Mouse (Mus musculus): ENCODE results near the gene Itga6. TPM values are rescaled to one million over a fixed set of nuclear protein-coding genes. Genes with fewer than 3 reads are reported as not detected.

The Itga6 gene
- total RNA-seq, 2 experiments from 2014 or later: 38.9 to 39.4 TPM

GRCm38 (mm10) chr2:71730623-71731612 is 14.5 kb upstream of the Itga6 start:
- DNase-seq (ENCODE audit: low spot score in 2 of 2): no peak

- DNase-seq (ENCODE audit: low spot score in 2 of 2): no peak
Observed at GRCm38 (mm10) chr2:71734792-71735392, 10.5 kb upstream of the Itga6 start.

GRCm38 (mm10) chr2:71735541-71736159 is 9.8 kb upstream of the Itga6 start:
- DNase-seq (ENCODE audit: low spot score in 2 of 2): no peak

GRCm38 (mm10) chr2:71736213-71736612 is 9.2 kb upstream of the Itga6 start:
- no peak for DNase-seq (ENCODE audit: low spot score in 2 of 2)

DNA sequence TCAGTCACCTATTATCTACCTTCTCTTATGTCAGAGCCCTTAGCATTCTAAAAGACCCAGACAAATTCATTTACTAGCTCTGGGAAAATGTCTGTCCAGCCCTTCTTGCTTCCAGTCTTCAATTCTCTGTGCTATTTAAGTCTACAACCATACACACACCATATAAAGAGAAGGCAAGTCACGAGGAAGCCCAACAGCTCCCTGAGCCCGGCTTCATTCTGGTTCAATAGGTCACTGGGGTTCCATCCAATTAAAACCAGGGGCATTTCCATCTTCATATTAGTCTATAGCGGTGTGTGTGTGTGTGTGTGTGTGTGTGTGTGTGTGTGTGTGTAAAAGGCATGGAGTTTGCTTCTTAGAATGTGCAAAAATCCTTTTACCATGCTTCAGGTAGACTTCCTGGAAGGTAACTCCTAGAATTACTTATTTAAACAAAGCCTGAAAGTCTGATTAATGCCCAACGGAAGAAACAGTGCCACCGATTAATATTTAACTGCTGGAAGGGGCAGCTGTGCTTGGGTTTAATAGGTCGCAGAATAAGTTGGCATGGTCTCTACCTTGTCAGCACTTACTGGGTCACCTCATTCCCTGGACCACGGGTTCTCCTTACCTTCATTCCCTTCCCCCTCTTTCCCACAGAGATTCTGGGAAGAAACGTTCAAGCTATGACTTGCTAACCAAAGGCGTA is 6.1 kb upstream of the Itga6 start:
- DNase-seq (ENCODE audit: low spot score in 2 of 2): no peak

DNA sequence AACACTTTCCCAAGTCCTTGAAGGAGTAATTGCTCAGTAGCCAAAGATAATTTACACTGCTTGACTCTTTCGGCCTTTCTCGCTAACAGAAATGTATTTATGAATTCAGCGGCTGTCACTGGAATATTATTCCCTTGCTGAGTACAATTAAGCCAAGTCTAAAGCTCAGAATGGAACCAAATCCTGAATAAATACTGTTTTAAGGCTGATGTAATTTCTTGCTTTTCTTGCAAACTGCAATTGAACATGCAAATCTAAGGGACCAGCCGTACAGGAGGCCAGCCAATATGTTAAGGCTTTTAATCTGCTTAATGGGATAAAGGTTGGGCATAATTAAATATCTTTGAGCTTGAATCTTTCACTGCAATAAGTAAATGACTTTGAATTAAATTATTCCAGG is 2.9 kb upstream of the Itga6 start:
- no peak for DNase-seq (ENCODE audit: low spot score in 2 of 2)

DNA sequence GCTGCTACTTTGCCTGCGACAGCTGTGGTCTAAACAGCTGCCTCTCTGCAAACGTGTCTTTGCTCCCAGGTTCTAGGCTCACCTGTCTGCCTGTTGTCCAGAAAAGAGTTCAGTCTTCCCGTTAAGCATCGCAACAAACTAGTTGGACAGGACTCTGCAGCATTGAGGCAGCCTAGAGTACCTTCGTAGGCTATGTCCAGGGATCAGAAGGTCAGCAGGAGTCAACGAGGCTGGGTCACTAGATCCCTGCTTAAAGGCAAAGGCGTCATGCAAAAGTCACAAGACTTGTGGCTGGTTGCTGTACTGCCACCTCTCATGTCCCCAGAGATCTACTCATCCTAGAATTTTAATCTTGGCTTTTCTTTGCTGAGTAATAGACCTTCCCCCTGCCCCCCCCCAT is 2.0 kb upstream of the Itga6 start:
- no peak for DNase-seq (ENCODE audit: low spot score in 2 of 2)

- DNase-seq (ENCODE audit: low spot score in 2 of 2): no peak
Observed at GRCm38 (mm10) chr2:71744320-71744719, 1.1 kb upstream of the Itga6 start.

DNA sequence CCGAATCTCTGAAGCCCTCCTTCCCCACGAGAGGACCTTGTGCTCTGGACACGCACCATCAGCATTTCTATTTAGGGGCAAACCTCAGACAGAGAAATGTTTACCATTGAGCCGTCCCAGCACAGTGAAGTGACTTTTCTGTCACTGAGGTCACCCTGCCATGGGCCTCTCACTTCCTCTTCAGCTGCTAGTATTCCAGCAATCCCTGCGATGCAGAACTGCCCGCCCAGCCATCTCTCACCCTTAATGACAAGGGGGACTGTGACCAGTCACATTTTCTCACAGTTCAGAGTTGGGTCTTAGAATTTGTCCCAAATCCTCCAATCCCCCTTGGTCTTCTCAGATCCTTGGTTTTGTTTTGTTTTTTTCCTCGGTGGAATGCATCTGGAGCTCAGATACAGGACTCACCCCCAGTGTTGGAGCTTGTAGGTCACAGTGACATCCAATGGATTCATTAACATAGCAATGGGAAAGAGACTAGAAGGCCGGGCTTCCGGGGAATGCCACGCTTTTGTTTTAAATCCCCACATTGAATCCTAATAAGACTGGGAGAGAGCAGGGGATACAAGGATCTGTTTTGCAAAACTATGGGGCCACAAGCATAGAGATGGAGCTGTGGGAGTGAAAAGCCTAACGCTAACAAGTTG is 432 bp upstream of the Itga6 start:
- DNase-seq (ENCODE audit: low spot score in 2 of 2): peak in 1 of 2 experiments; percentile 28

- no peak for DNase-seq (ENCODE audit: low spot score in 2 of 2)
Observed at GRCm38 (mm10) chr2:71748451-71748850, 3.0 kb downstream of the Itga6 start.

GRCm38 (mm10) chr2:71749367-71750086 is 4.1 kb downstream of the Itga6 start:
- no peak for DNase-seq (ENCODE audit: low spot score in 2 of 2)

DNA sequence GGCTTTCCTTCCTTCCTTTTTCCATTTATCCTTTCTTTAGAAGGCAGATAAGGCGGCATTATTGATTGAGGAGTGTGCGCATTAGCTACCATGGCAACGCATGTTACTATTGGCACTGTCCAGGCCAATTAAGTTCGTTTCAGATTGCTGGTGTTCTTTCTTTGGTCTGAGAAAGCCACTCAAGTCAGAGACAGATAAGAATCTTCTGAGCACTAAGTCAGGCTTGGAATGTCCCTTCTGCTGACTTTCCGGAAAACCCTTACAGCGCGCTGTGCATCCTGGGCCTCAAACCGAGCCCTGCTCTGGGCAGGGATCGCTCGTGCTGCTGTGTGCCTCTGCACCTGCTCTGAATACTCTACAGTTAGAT is 4.7 kb downstream of the Itga6 start:
- peak in 1 of 2 experiments; percentile 10 for DNase-seq (ENCODE audit: low spot score in 2 of 2)

DNA sequence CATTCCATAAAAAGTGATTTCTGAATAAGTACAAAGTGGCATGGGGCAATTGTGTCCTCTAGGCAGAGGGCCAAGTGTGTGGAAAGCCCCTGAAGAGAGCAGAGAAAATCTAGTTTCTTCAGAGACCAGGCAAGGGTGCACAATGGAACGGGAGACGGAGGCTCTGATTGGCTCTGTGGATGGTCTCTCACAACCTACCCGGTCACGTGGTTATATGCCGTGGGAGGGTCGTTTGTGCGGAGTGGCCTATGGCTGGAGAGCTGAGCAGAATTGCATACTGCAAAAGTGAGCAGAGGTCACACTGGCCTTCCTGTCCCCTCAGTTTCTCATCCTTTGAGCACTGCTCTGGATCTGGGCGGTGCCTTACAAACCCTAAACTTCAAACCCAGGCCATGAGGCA is 5.9 kb downstream of the Itga6 start:
- no peak for DNase-seq (ENCODE audit: low spot score in 2 of 2)

- no peak for DNase-seq (ENCODE audit: low spot score in 2 of 2)
Observed at GRCm38 (mm10) chr2:71751863-71752262, 6.4 kb downstream of the Itga6 start.

GRCm38 (mm10) chr2:71752383-71752782 is 7.0 kb downstream of the Itga6 start:
- no peak for DNase-seq (ENCODE audit: low spot score in 2 of 2)

- no peak for DNase-seq (ENCODE audit: low spot score in 2 of 2)
Observed at GRCm38 (mm10) chr2:71753161-71753560, 7.7 kb downstream of the Itga6 start.

DNA sequence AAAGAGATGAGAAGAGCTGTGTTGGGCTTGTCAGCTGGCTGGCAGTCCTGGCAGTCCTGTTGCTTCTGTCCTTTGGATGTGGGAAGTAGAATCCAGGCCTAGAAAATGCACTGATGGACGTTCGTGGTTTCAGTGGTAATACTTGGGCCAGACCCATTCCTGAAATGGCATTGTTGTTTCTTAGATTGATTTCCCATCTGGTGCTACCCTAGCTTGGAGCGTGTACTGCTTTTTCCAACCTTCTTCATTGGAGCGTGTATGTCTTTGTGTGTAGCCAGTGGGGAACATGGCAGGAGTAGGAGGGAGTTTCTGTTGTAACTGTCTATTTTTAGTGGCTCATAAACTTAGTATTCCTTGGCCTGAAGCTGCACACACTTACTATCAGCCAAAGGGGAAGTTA is 10.3 kb downstream of the Itga6 start:
- no peak for DNase-seq (ENCODE audit: low spot score in 2 of 2)

DNA sequence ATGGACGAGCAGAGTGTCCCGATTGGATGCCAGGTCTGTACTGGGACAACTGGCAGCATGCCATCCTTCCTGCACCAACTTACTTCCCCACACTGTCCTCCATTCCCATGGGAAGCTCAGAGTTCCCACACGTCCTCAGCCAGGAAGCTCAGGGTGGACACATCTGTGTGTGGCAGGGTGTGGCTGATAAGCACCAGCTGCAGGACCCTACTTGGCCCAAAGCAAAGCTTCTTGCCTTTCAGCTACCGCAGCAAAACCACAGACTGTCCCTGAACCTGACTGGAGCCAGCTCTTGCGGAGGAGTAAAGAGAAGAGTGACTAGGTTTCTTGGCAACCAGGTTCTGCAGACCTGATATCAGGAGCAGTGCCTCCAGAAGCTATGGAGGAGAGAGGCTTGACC is 11.7 kb downstream of the Itga6 start:
- no peak for DNase-seq (ENCODE audit: low spot score in 2 of 2)

DNA sequence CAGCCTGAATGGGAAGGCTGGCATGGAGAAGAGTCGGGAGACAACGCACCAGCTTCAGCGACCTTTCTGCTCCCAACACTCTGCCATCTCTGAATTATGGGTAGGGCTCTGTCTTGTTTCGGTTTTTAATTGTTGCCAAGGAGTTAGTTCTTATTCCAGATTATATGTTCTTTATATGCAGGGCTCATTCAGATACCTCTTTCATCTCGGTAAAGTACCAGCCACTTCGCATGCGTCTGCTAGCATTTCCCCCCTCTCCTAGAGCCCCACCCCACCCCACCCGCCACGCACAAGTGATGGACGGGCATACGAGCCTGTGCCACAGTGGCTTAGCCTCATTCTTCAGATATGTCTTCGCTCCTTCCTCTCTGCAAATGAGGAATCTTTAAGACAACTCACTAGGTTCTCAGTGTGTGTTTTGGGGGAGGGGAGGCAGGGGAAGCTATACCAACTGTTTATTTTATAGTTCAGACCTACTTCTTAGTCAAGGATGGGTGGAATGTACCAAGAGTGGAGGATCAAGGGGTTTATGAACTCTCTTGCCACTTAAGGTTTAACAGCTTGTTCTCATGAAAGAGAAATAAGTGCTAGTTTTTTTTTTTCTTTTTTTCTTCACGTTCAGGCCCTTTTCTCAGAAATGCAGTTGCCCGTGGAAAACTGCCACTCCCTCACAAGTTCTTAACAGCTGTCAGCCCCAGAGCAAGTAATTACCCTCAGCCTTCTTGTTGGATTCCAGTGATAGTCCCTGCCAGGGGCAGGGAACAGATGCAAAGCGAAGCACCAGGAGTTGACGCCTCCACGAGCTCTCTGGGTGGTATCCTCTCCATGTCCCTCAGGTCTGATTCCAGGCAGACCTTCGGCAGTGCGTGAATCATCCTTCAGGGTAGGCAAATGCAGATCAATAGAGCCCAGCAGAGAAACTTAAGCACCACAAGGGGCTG is 13.4 kb downstream of the Itga6 start:
- DNase-seq (ENCODE audit: low spot score in 2 of 2): no peak
